Mouse (Mus musculus) intestine, embryonic 15.5 days (tissue): ENCODE data around the gene Lss. TPM values are rescaled to one million over a fixed set of nuclear protein-coding genes. Genes with fewer than 3 reads are reported as not detected.

Source experiments
- ATAC-seq: fragments of 200-750 bp; cut with Nextera tagmentation; 2 replicates; pipeline ENCODE4 v1.8.0; 2017; ENCODE audit warnings: moderate TSS enrichment, moderate library complexity
- H3K27ac ChIP-seq: fragments of 300-500 bp; sonication (generic); 2 replicates; pipeline ENCODE4 v1.5.1; 2015; ENCODE audit warnings: mild to moderate bottlenecking, inconsistent platforms
- H3K27me3 ChIP-seq: fragments of 300-500 bp; sonication (generic); replicated peaks from 2 replicates; pipeline ENCODE4 v1.6.1; 2015; ENCODE audit warnings: inconsistent platforms
- H3K36me3 ChIP-seq: fragments of 300-500 bp; sonication (generic); 2 replicates; pipeline ENCODE4 v1.6.1; 2015; ENCODE audit warnings: inconsistent platforms
- H3K4me1 ChIP-seq: fragments of 300-500 bp; sonication (generic); replicated peaks from 2 replicates; pipeline ENCODE4 v1.6.1; 2015; ENCODE audit warnings: inconsistent platforms
- H3K4me2 ChIP-seq: fragments of 300-500 bp; sonication (generic); replicated peaks from 2 replicates; pipeline ENCODE4 v1.6.1; 2015; ENCODE audit warnings: mild to moderate bottlenecking, inconsistent platforms
- H3K4me3 ChIP-seq: fragments of 300-500 bp; sonication (generic); replicated peaks from 2 replicates; pipeline ENCODE4 v1.5.1; 2015; ENCODE audit warnings: inconsistent platforms
- H3K9ac ChIP-seq: fragments of 300-500 bp; sonication (generic); 2 replicates; pipeline ENCODE4 v1.6.1; 2015; ENCODE audit warnings: inconsistent platforms
- H3K9me3 ChIP-seq: fragments of 300-500 bp; sonication (generic); 2 replicates; pipeline ENCODE4 v1.6.1; 2016; ENCODE audit warnings: inconsistent platforms
- WGBS: fragments of 180-500 bp; shearing (Covaris S2); methylation state at CpG from one replicate; pipeline ENCODE4 v1.1.7; 2015; 5-methylcytosine and 5-hydroxymethylcytosine counted together
- polyA plus RNA-seq: library from polyadenylated mRNA; unstranded; fragments of >200 nt; fragmentation: Nextera tagmentation; extraction: Ambion mirVana; gene quantifications from 2 replicates; pipeline ENCODE4 v1.2.1, GENCODE M21; 2015

The Lss gene
- polyA plus RNA-seq, 1 experiment from 2014 or later = 67.2 TPM

DNA sequence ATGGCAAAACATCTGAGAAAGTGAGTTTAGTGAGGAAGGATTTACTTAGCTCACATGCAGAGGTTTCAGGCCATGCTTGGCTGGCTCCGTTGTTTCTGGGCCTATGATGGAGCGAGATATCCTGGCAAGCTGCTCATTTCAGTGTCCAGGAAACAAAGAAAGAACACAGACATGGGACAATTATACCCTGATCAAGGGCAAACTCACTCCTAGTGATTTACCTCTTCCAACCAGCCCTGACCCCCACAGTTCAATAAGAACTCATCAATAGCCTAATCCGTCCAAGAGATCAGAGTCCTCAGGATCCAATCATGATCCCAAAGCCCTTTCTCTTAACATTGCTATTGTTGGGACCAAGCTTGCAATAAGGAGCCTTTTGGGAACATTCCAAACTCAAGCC is 40.8 kb downstream of the Lss start:
- H3K9me3 ChIP-seq = no peaks in the 10 kb centered on the region
- H3K4me1 ChIP-seq = no peaks in the 10 kb centered on the region
- H3K4me2 ChIP-seq = no peak overlapping the region
- H3K9ac ChIP-seq = no peak overlapping the region
- WGBS = 80% methylated on average over 3 of the region's 3 CpGs
- ATAC-seq = no peak
- no peaks in the 10 kb centered on the region for H3K36me3 ChIP-seq
- no peaks in the 10 kb centered on the region for H3K27me3 ChIP-seq
- H3K27ac ChIP-seq = no peak overlapping the region
- H3K4me3 ChIP-seq = no peak overlapping the region

DNA sequence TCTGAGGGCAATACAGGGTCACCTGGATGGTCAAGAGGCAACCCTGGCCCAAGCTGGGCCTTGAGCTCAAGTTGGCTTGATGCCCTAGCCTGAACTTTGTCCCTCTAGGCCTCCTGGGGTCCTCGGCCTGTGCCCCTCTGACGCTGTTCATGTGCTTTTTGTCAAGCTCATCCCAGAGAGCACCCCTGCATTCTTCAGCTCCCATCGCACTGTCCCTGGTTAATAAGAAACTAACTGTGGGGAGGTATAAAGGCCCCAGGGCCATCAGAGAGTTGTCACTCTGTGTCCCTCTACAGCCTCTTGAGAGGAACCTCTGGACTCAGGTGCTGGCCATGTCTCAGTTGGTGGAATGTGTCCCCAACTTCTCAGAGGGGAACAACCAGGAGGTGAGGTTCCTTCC is 44.0 kb downstream of the Lss start, which contains the start of gene Ftcd:
Ftcd (plus strand) TSS at position 275 of the 400 bp plus-strand sequence.
- H3K9me3 ChIP-seq = no peaks in the 10 kb centered on the region
- H3K4me1 ChIP-seq = no peaks in the 10 kb centered on the region
- H3K4me2 ChIP-seq = no peak within 1 kb of the TSS
- no peak for ATAC-seq
- H3K27me3 ChIP-seq = no peaks in the 10 kb centered on the region
- no peaks in the 10 kb centered on the region for H3K36me3 ChIP-seq
- no peak within 1 kb of the TSS for H3K27ac ChIP-seq
- H3K9ac ChIP-seq = no peak within 1 kb of the TSS
- WGBS = 55% methylated on average over 3 of the region's 3 CpGs
- no peak within 1 kb of the TSS for H3K4me3 ChIP-seq

- H3K4me2 ChIP-seq = no peak overlapping the region
- H3K36me3 ChIP-seq = no peaks in the 10 kb centered on the region
- H3K9ac ChIP-seq = no peak overlapping the region
- no peak overlapping the region for H3K27ac ChIP-seq
- H3K4me3 ChIP-seq = no peak overlapping the region
- no peaks in the 10 kb centered on the region for H3K27me3 ChIP-seq
- 67% methylated on average over 7 of the region's 7 CpGs for WGBS
- no peak for ATAC-seq
- no peaks in the 10 kb centered on the region for H3K4me1 ChIP-seq
- H3K9me3 ChIP-seq = no peaks in the 10 kb centered on the region
Observed at GRCm38 (mm10) chr10:76576920-76577319, 45.5 kb downstream of the Lss start.

DNA sequence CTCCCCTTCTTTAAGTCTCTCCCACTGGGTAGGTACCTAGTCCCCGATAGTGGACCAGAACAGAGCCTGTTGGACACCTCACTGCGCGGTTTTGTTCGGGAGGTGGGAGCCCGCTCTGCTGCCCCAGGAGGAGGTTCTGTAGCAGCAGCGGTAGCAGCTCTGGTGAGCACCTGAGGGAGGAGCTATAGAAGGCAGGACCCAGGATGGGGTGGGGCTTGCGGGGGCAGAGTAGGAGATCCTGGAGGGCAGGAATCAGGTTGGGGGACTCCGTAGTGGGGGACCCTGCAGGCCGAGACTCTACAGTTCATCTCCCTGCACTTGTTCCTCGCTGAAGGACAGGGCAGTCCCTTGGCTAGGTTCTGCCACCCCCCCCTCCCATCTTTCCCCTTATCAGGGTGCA is 52.8 kb downstream of the Lss start:
- H3K27me3 ChIP-seq = no peaks in the 10 kb centered on the region
- H3K9ac ChIP-seq = no peak overlapping the region
- 0 out of 2 replicates have a peak, but pooled peaks have one; percentile 20 for ATAC-seq
- WGBS = 14% methylated on average over 10 of the region's 10 CpGs
- H3K27ac ChIP-seq = no peak overlapping the region
- peak overlapping the region; percentile 42 for H3K4me2 ChIP-seq
- no peaks in the 10 kb centered on the region for H3K36me3 ChIP-seq
- no peaks in the 10 kb centered on the region for H3K4me1 ChIP-seq
- no peaks in the 10 kb centered on the region for H3K9me3 ChIP-seq
- H3K4me3 ChIP-seq = no peak overlapping the region

- H3K9ac ChIP-seq = no peak overlapping the region
- no peak overlapping the region for H3K4me3 ChIP-seq
Observed at GRCm38 (mm10) chr10:76586190-76586589, 54.8 kb downstream of the Lss start.

DNA sequence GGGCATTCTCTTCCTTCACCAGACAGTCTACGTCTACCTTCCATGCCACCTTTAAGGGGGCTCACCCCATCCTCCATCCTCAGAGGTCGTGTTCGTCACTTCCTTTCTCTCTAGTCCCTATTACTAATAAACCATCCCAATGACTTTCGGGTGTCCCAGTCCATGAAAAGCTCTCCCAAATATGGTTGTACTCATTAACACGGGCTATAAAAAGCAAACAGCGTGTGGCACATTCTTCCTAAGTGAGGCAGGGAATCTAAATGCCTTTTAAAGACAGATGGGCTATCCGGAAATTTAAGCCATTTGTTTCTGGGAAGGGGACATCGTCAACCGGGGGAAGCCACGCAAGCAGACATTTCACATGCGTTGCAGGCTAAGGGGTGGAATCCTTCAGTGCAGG is 58.8 kb downstream of the Lss start:
- H3K4me2 ChIP-seq = no peak overlapping the region
- H3K4me1 ChIP-seq = no peaks in the 10 kb centered on the region
- ATAC-seq = no peak
- 0 out of 2 replicates have a peak, but pooled peaks cover 3% of the 10 kb centered on the region for H3K9me3 ChIP-seq
- H3K4me3 ChIP-seq = no peak overlapping the region
- no peak overlapping the region for H3K9ac ChIP-seq
- WGBS = 81% methylated on average over 11 of the region's 11 CpGs
- no peaks in the 10 kb centered on the region for H3K36me3 ChIP-seq
- no peak overlapping the region for H3K27ac ChIP-seq
- H3K27me3 ChIP-seq = no peaks in the 10 kb centered on the region

More at GRCm38 (mm10) chr10:76586190-76586589, 54.8 kb downstream of the Lss start:
- Histone ChIP-seq H3K4me1 (no peaks in the 10 kb centered on the region), H3K27me3 (no peaks in the 10 kb centered on the region), H3K9me3 (0 out of 2 replicates have a peak, but pooled peaks cover 3% of the 10 kb centered on the region), H3K4me2 (no peak overlapping the region), H3K36me3 (no peaks in the 10 kb centered on the region), H3K27ac (no peak overlapping the region)
- WGBS = 42% methylated on average over 1 of the region's 1 CpGs
- no peak for ATAC-seq

- Histone ChIP-seq H3K27ac (no peak overlapping the region), H3K9ac (no peak overlapping the region), H3K4me3 (no peak overlapping the region), H3K27me3 (no peaks in the 10 kb centered on the region), H3K36me3 (no peaks in the 10 kb centered on the region), H3K9me3 (no peaks in the 10 kb centered on the region), H3K4me1 (no peaks in the 10 kb centered on the region), H3K4me2 (no peak overlapping the region)
- 90% methylated on average over 31 of the region's 31 CpGs for WGBS
- ATAC-seq = no peak
Observed at GRCm38 (mm10) chr10:76596338-76596737, 65.0 kb downstream of the Lss start.

- ATAC-seq = no peak
- 73% methylated on average over 3 of the region's 3 CpGs for WGBS
- Histone ChIP-seq H3K9me3 (no peaks in the 10 kb centered on the region), H3K27me3 (no peaks in the 10 kb centered on the region), H3K4me1 (no peaks in the 10 kb centered on the region), H3K36me3 (peaks cover 34% of the 10 kb centered on the region; the same call in 1 of the 2 replicates), H3K9ac (no peak overlapping the region), H3K4me2 (no peak overlapping the region), H3K27ac (no peak overlapping the region), H3K4me3 (no peak overlapping the region)
Observed at GRCm38 (mm10) chr10:76602690-76603089, 71.3 kb downstream of the Lss start.

Other genes starting within 250 kb of the Lss start
- 9.0 and 10.2 TPM in 2 replicates for gene Dip2a, start 186.3 kb upstream of the Lss start, polyA plus RNA-seq
- gene AC141477.1, start 91.1 kb upstream of the Lss start, polyA plus RNA-seq = 2.0 TPM in 1 of 2 replicates, not detected in the other
- gene Pcnt, start 88.8 kb upstream of the Lss start, polyA plus RNA-seq = 11.2 and 11.7 TPM in 2 replicates
- not detected in 2 replicates for gene 2610028H24Rik, start 82.5 kb upstream of the Lss start, polyA plus RNA-seq
- 37.3 and 42.1 TPM in 2 replicates for gene Mcm3ap, start 62.7 kb upstream of the Lss start, polyA plus RNA-seq
- 5.3 and 5.5 TPM in 2 replicates for gene Ybey, start 62.5 kb upstream of the Lss start, polyA plus RNA-seq
- gene Spatc1l, start 30.7 kb downstream of the Lss start, polyA plus RNA-seq = not detected in 2 replicates
- gene Ftcd, start 44.1 kb downstream of the Lss start, polyA plus RNA-seq = 0.64 and 1.3 TPM in 2 replicates
- gene Col6a2, start 92.0 kb downstream of the Lss start, polyA plus RNA-seq = 274 and 282 TPM in 2 replicates
- 317 and 323 TPM in 2 replicates for gene Col6a1, start 194.6 kb downstream of the Lss start, polyA plus RNA-seq